Mouse (Mus musculus) bone marrow macrophage, adult 2 months (primary cell): ENCODE data around the gene 1700014D04Rik.

Experiments used
- CTCF ChIP-seq: IDR thresholded peaks from 2 replicates; pipeline ENCODE4 v1.5.1; 2012; ENCODE audit warnings: low read depth, mild to moderate bottlenecking, low read length, moderate library complexity
- POLR2A ChIP-seq: IDR thresholded peaks from 2 replicates; pipeline ENCODE4 v1.6.1; 2012; ENCODE audit warnings: mild to moderate bottlenecking, low read depth, low read length, borderline replicate concordance

DNA sequence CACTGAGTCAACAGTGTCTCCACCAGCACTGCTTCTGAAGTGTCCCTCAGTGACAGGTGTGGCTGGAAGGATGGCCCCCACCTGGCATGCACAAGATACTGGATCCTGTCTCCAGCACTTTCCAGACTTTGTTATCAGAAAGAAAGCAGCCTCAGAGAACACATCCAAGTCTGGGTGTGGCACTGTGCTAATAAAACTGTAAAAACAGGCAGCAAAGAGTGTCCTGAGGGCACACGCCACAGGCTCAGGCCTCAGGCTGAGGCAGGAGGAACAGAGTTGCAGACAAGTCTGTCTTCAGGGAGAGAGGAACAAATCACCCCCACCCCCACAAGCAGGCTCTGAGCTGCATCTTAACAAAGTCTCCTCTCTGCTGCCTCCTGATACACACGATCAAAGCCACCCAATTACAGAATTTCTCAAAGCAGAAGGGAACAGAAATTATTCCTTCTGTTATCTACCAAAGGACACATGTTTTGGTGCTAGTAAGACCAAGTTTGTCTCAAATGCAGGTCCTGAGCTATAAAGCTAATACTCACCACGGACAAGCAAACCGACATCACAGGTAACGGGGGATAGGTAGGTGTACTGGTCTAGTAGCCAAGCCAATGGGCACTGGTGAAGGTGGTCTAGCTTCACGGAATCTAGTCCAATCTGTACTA, 49.4 kb upstream of the 1700014D04Rik start:
- TF ChIP-seq POLR2A (no peak), CTCF (no peak)
